Mouse (Mus musculus) liver, postnatal 0 days (tissue): ENCODE measurements around the gene Ctla4.

Source experiments
- CTCF ChIP-seq: sonication (generic); IDR thresholded peaks from 2 replicates; pipeline ENCODE4 v1.5.1; 2016; ENCODE audit warnings: antibody characterized with exemption, low read depth
- EP300 ChIP-seq: IDR thresholded peaks from 2 replicates; pipeline ENCODE4 v1.6.1; 2016; ENCODE audit warnings: antibody characterized with exemption, low read depth, mild to moderate bottlenecking

DNA sequence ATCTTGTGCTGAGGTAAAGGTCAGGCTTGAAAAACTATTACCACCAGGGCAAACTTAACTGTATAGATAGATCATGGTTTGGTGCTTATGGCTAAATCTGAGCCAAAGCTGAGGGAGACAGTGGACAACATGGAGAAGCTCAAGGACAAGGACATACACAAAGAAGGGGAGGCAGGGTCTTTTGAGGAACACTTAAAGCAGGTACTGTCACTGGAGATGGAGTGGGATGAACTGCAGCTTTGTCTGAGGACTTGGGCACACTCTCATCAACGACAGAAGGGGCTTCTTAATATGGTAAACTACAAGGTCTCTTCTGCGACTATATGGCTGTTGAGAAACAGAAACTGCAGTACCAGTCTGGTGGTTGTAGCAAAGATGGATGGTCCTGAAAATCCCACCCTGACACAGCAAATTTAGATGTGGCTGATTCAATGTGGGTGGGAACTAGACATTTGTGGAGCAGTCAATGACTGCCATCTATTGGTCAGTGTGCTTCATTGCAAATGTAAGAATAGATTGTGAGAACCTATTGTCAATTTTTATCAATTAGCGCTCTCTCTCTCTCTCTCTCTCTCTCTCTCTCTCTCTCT is 26.3 kb upstream of the Ctla4 start:
- TF ChIP-seq CTCF (peak; percentile 90), EP300 (no peak)
